Mouse (Mus musculus): Measurements from ENCODE around the gene St6galnac1.
"Not testable (repeated sequence)": the region's sequence is repeated elsewhere in the genome, so short reads cannot be mapped to it uniquely, and the experiment has no call there.

The St6galnac1 gene

GRCm38 (mm10) chr11:116775407-116775806, at the start of gene St6galnac1:
Gene St6galnac1 (minus strand): TSS chr11:116775507.
- DNase-seq: no peak

- DNase-seq: not testable (repeated sequence)
Measured at GRCm38 (mm10) chr11:116823885-116824284, 48.6 kb upstream of the St6galnac1 start.

- DNase-seq: no peak
Measured at GRCm38 (mm10) chr11:116823255-116823654, 47.9 kb upstream of the St6galnac1 start.

- no peak for DNase-seq
Measured at GRCm38 (mm10) chr11:116822626-116823025, 47.3 kb upstream of the St6galnac1 start.

GRCm38 (mm10) chr11:116822215-116822614, 46.9 kb upstream of the St6galnac1 start:
- DNase-seq: no peak

- no peak for DNase-seq
Measured at GRCm38 (mm10) chr11:116821057-116821940, 46.0 kb upstream of the St6galnac1 start.

- no peak for DNase-seq
Measured at GRCm38 (mm10) chr11:116819932-116820593, 44.8 kb upstream of the St6galnac1 start.

GRCm38 (mm10) chr11:116818722-116819121, 43.4 kb upstream of the St6galnac1 start:
- no peak for DNase-seq

GRCm38 (mm10) chr11:116817567-116817966, 42.3 kb upstream of the St6galnac1 start:
- DNase-seq: no peak

- no peak for DNase-seq
Measured at GRCm38 (mm10) chr11:116816769-116817168, 41.5 kb upstream of the St6galnac1 start.

GRCm38 (mm10) chr11:116814884-116815415, 39.6 kb upstream of the St6galnac1 start:
- no peak for DNase-seq

- DNase-seq: peak; percentile 68 to 69
Measured at GRCm38 (mm10) chr11:116814076-116814883, 39.0 kb upstream of the St6galnac1 start.

GRCm38 (mm10) chr11:116813610-116814009, 38.3 kb upstream of the St6galnac1 start:
- DNase-seq: no peak

GRCm38 (mm10) chr11:116812793-116813529, 37.7 kb upstream of the St6galnac1 start:
- DNase-seq: peak in 1 of 2 experiments; percentile 42

GRCm38 (mm10) chr11:116810983-116811901, 35.9 kb upstream of the St6galnac1 start:
- peak; percentile 50 to 68 for DNase-seq

- no peak for DNase-seq
Measured at GRCm38 (mm10) chr11:116810528-116810927, 35.2 kb upstream of the St6galnac1 start.

GRCm38 (mm10) chr11:116809520-116809919, 34.2 kb upstream of the St6galnac1 start:
- DNase-seq: no peak

- no peak for DNase-seq
Measured at GRCm38 (mm10) chr11:116808811-116809395, 33.6 kb upstream of the St6galnac1 start.

- DNase-seq: peak; percentile 88 to 92
Measured at GRCm38 (mm10) chr11:116807938-116808606, 32.8 kb upstream of the St6galnac1 start.

- no peak for DNase-seq
Measured at GRCm38 (mm10) chr11:116807526-116807925, 32.2 kb upstream of the St6galnac1 start.

Data from kidney, postnatal 36 days (tissue).